Mouse (Mus musculus): ENCODE measurements at regions not wholly inside any gene's neighbourhood (a gene's known extent, or its start where the extent isn't known, plus 50 kb on each side); places are given as distances from the start of the nearest gene placed in this dataset.

DNA sequence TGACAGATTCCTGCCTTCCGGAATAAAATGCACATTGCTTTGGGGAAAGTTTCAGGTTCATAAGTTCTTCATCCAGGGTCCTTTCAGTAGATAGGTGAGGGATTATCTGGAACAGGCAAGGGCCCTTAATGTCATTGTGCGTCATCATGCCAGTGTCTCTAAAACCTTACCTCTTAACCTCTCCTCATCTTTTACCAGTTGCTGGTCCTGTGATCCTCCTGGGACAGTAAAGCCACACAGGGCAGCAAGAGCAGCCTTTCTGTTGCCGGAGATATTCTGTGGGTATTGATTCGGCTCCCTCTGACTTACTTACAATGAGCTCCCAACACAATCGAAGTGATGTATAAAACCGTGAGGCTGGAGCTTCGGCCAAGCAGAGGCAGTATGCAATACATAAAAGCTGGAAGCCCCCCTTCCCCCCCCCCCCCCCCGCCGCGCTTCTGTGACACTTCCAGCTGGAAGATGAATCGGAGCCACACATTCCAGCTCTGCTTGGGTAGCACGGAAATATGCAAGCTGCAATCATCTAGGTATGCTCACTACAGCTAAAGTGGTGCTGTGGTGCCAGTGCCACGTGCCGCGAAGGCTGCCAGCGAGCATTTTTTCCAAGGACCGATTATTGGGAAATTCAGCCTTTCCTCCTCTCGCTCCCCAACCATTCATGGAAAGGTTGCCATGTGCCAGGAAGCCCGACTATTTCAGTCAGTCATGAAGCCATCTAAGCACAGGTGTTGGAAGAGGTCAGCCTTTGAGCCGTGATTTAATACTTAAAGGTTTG is 252.2 kb downstream of the Enc1 start:
- TF ChIP-seq CTCF (IDR thresholded peaks at IDR 0.05; ENCODE audit: low read depth): no peak
- no peak for TF ChIP-seq EP300 (IDR thresholded peaks at IDR 0.05; ENCODE audit: low read depth)

Measured in liver, embryonic 14.5 days (tissue).